8 mouse cellular contexts compared by ENCODE assay signal in the genomic region with DNA sequence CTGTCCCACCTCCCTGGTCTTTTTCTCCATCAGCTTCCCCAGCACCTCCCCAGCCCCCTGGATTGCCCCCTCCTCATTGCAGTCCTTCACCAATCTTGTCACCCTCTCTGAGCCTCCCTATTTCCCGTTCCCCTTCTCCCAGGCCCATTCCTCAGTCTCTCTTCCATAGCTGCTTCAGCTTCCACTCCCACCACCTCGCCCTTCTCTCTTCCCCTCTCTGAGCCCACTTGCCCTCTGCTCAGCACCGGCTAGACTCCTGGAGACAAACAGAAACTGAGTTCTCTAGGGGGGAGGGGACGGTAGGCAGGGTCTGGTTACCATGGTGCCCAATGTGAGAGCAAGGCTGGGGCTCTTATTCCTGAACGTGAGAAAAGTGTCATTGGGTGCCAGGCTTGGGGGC. TPM values are rescaled to one million over a fixed set of nuclear protein-coding genes. Genes with fewer than 3 reads are reported as not detected.
DNase-seq lines count a peak whose midpoint lies in the region; ATAC-seq and TF ChIP-seq lines count a peak whose summit lies in the region.

No protein-coding gene starts in this region.

- H3K9me3 ChIP-seq in hindbrain, embryonic 14.5 days (ENCODE audit: control insufficient read depth, low read length): no peaks in the 10 kb centered on the region

- peak overlapping the region; percentile 62 for H3K4me2 ChIP-seq in hindbrain, embryonic 14.5 days (replicated peaks)
- H3K4me2 ChIP-seq in myocyte (ENCODE audit: low read depth): peak overlapping the region; percentile 88

- H3K4me1 ChIP-seq in hindbrain, embryonic 14.5 days (replicated peaks; ENCODE audit: control insufficient read depth, insufficient read depth, low read length): peaks cover 11% of the 10 kb centered on the region

- TF ChIP-seq CTCF in layer of hippocampus, adult 2 months (conservative IDR thresholded peaks at IDR 0.05): no peak

- peak; percentile 38; the same call in 1 of the 2 replicates for ATAC-seq in hindbrain, embryonic 14.5 days (ENCODE audit: low FRiP score)
- no peak for ATAC-seq in megakaryocyte progenitor cell, adult 5-6 weeks (replicated peaks; ENCODE audit: poor library complexity)

- H3ac ChIP-seq in myocyte (ENCODE audit: control insufficient read depth, insufficient read length): no peak overlapping the region

- TF ChIP-seq POLR2A in myocyte (IDR thresholded peaks at IDR 0.05; ENCODE audit: insufficient read length, low read depth): no peak

- H3K36me3 ChIP-seq in hindbrain, embryonic 14.5 days (replicated peaks; ENCODE audit: control insufficient read depth, insufficient read depth): no peaks in the 10 kb centered on the region
- no peaks in the 10 kb centered on the region for H3K36me3 ChIP-seq in myocyte (ENCODE audit: control insufficient read depth, insufficient read depth)

- H3K27ac ChIP-seq in layer of hippocampus, adult 2 months: peak overlapping the region; percentile 98
- H3K27ac ChIP-seq in hindbrain, embryonic 14.5 days: peak overlapping the region; percentile 71

- H3K4me3 ChIP-seq in layer of hippocampus, adult 2 months: peak overlapping the region; percentile 73
- peak overlapping the region; percentile 44 for H3K4me3 ChIP-seq in hindbrain, embryonic 14.5 days (replicated peaks; ENCODE audit: low read length)
- H3K4me3 ChIP-seq in myocyte: peak overlapping the region; percentile 24

- no peaks in the 10 kb centered on the region for H3K79me2 ChIP-seq in myocyte (ENCODE audit: control insufficient read depth, insufficient read depth)

- no peak for DNase-seq in layer of hippocampus, adult 2 months (ENCODE audit: low spot score in 2 of 2)
- DNase-seq in layer of hippocampus, adult 9-10 months (ENCODE audit: low spot score): no peak
- DNase-seq in embryo, embryonic 10 days (ENCODE audit: low spot score): peak; percentile 70
- DNase-seq in hindbrain, embryonic 14.5 days (ENCODE audit: low spot score): no peak
- no peak for DNase-seq in urinary bladder, postnatal 25 days (ENCODE audit: low spot score)
- no peak for DNase-seq in gastrocnemius, adult 8-10 months (ENCODE audit: low spot score in 2 of 2)

- H3K27me3 ChIP-seq in hindbrain, embryonic 14.5 days (ENCODE audit: control insufficient read depth, insufficient read depth, low read length): no peaks in the 10 kb centered on the region
- H3K27me3 ChIP-seq in myocyte (ENCODE audit: control insufficient read depth, insufficient read depth, insufficient read length): peaks cover 4% of the 10 kb centered on the region

- H3K9ac ChIP-seq in hindbrain, embryonic 14.5 days: peak overlapping the region; percentile 53

- WGBS in hindbrain, embryonic 14.5 days: 1% methylated on average over 5 of the region's 5 CpGs

TF ChIP-seq in myocyte, 11 proteins besides CTCF, POLR2A, EP300 and RAD21:
- TF ChIP-seq TCF12 (IDR thresholded peaks at IDR 0.05; ENCODE audit: insufficient read depth, poor library complexity, severe bottlenecking): no peak
- TF ChIP-seq TCF3 (IDR thresholded peaks at IDR 0.05; ENCODE audit: insufficient read length, low read depth): no peak
- TF ChIP-seq MYOD1 (IDR thresholded peaks at IDR 0.05; ENCODE audit: control insufficient read depth in 1 of 3, insufficient read length in 2 of 3, low read depth in 2 of 3): no peak
- no peak for TF ChIP-seq E2F4 (IDR thresholded peaks at IDR 0.05; ENCODE audit: insufficient read depth)

RNA-seq across cellular contexts. Expression of a gene that starts 9.1 kb away (rescaled TPM):
- 10 to 100 TPM; 89.4 to 95.9 TPM for total RNA-seq in layer of hippocampus, adult 2 months (2021)
- polyA plus RNA-seq in hindbrain, embryonic 14.5 days (2014; fragmentation: Nextera tagmentation; extraction: Ambion mirVana): 61.8 and 70.8 TPM in 2 replicates
- polyA plus RNA-seq in myocyte (2012; fragmentation: generic; extraction: Trizol): not detected
- 0.22 and 0.24 TPM in 2 replicates for total RNA-seq in megakaryocyte progenitor cell, adult 5-6 weeks (2015)
- 0.12 and 0.14 TPM in 2 replicates for total RNA-seq in megakaryocyte progenitor cell, adult 5-6 weeks (2017)
- total RNA-seq in gastrocnemius, adult 8-10 months (2022): 1 to 10 TPM; 3.2 to 7.0 (median 5.2) TPM

RNA-seq across cellular contexts. Expression of a gene that starts 10.9 kb away (rescaled TPM):
- total RNA-seq in layer of hippocampus, adult 2 months (2021): 1 to 10 TPM; 3.0 to 3.3 TPM
- polyA plus RNA-seq in hindbrain, embryonic 14.5 days (2014; fragmentation: Nextera tagmentation; extraction: Ambion mirVana): 2.1 and 2.8 TPM in 2 replicates
- not detected for polyA plus RNA-seq in myocyte (2012; fragmentation: generic; extraction: Trizol)
- 0.44 and 1.5 TPM in 2 replicates for total RNA-seq in megakaryocyte progenitor cell, adult 5-6 weeks (2015)
- 1.8 and 2.2 TPM in 2 replicates for total RNA-seq in megakaryocyte progenitor cell, adult 5-6 weeks (2017)
- not detected for total RNA-seq in gastrocnemius, adult 8-10 months (2022)

RNA-seq across cellular contexts. Expression of a gene that starts 54.1 kb away (rescaled TPM):
- total RNA-seq in layer of hippocampus, adult 2 months (2021): 100 to 1,000 TPM; 318 to 334 TPM
- 26.4 and 26.5 TPM in 2 replicates for polyA plus RNA-seq in hindbrain, embryonic 14.5 days (2014; fragmentation: Nextera tagmentation; extraction: Ambion mirVana)
- not detected for polyA plus RNA-seq in myocyte (2012; fragmentation: generic; extraction: Trizol)
- total RNA-seq in megakaryocyte progenitor cell, adult 5-6 weeks (2015): not detected in 2 replicates
- not detected in 2 replicates for total RNA-seq in megakaryocyte progenitor cell, adult 5-6 weeks (2017)
- under 1 TPM; 0.10 to 0.27 (median 0.11) TPM for total RNA-seq in gastrocnemius, adult 8-10 months (2022)

Comparison
In these comparisons a context has a peak if more than half of its experiments do, and no peak if none do; other contexts are left out.
1. RNA of a gene that starts 9.1 kb away (total RNA-seq): 89.4 to 95.9 TPM in layer of hippocampus, adult 2 months; 3.2 to 7.0 TPM in gastrocnemius, adult 8-10 months and 0.12 to 0.24 TPM in megakaryocyte progenitor cell, adult 5-6 weeks; every median in the first group is over 10 times any median in the second.
2. RNA of a gene that starts 54.1 kb away (total RNA-seq): 318 to 334 TPM in layer of hippocampus, adult 2 months; 0.10 to 0.27 TPM in gastrocnemius, adult 8-10 months and not detected in megakaryocyte progenitor cell, adult 5-6 weeks; every median in the first group is over 100 times any median in the second.
3. Peak in every context shown above with its lines, with median percentiles within 50 percentile points of each other: H3K4me3 ChIP-seq.